Mouse (Mus musculus) bone marrow macrophage, adult 2 months (primary cell): ENCODE results near the gene Rtn1.

Experiments used
- CTCF ChIP-seq: IDR thresholded peaks from 2 replicates; pipeline ENCODE4 v1.5.1; 2012; ENCODE audit warnings: low read depth, mild to moderate bottlenecking, low read length, moderate library complexity
- POLR2A ChIP-seq: IDR thresholded peaks from 2 replicates; pipeline ENCODE4 v1.6.1; 2012; ENCODE audit warnings: mild to moderate bottlenecking, low read depth, low read length, borderline replicate concordance

DNA sequence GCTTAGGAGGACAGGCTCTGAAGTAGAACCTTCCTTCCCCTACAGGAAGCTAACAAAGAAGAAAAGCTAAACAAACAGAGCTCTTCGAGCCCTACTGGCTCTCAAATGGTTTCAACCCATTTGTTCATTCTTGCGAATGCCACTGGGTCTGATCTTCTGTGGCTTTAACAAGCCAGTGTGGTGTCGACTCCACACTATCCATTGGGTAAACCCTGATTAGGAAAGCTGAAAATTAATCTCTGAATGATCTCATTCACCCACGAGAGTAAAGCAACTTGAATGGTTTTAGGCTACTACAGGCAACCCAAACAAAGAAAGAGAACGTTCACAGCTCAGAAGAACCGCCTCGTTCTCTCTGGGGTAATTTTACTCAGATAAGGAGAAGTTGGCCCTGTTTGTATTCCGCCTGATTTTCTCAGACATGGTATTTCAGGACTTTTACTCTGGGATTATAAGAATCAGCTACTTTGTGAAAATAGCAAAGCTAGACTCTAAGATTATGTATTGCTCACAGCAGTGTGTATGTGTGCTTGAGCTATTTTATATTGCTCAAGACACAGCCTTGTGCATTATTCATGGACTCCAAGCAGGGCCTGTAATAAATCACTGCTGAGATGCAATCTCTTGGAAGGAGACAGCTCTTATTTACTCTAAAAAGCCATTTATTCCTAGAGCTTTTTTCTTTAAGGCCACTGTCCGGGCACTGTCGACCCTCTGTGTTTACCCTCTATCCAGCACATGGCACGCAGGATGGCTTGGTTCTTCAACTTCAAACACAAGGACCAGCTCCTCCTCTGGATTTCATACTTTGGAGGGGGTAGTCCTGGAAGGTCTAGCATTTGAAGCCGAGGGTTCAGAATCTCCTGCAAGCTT lies 43.4 kb downstream of the Rtn1 start:
- TF ChIP-seq CTCF (no peak), POLR2A (no peak)
